Mouse (Mus musculus): Measurements from ENCODE around the gene Erf. TPM values are rescaled to one million over a fixed set of nuclear protein-coding genes. Genes with fewer than 3 reads are reported as not detected.
A peak's percentile ranks its signal among the peaks of the same experiment; 100 is the strongest.

Gene Erf
- polyA plus RNA-seq, 1 experiment from 2014 or later: 18.8 TPM

GRCm38 (mm10) chr7:25279076-25279860 is 28.7 kb upstream of the Erf start:
- Histone ChIP-seq H3K4me3 (peak overlapping the region; percentile 84), H3K27ac (peak overlapping the region; percentile 100), H3K9ac (peak overlapping the region; percentile 76), H3K9me3 (no peaks in the 10 kb centered on the region), H3K36me3 (no peaks in the 10 kb centered on the region), H3K4me2 (peak overlapping the region; percentile 89), H3K4me1 (peaks cover 56% of the 10 kb centered on the region), H3K27me3 (no peaks in the 10 kb centered on the region)
- ATAC-seq (ENCODE audit: borderline replicate concordance, extremely low read depth, low FRiP score, low TSS enrichment): peak; percentile 44
- under 1% methylated on average over 48 of the region's 49 CpGs for WGBS

- no peaks in the 10 kb centered on the region for H3K36me3 ChIP-seq
- H3K4me2 ChIP-seq: peak overlapping the region; percentile 89
- H3K4me1 ChIP-seq: peaks cover 51% of the 10 kb centered on the region
- no peaks in the 10 kb centered on the region for H3K9me3 ChIP-seq
- under 1% methylated on average over 52 of the region's 60 CpGs for WGBS
- peak overlapping the region; percentile 84 for H3K4me3 ChIP-seq
- H3K9ac ChIP-seq: peak overlapping the region; percentile 76
- ATAC-seq (ENCODE audit: borderline replicate concordance, extremely low read depth, low FRiP score, low TSS enrichment): peak; percentile 62
- H3K27ac ChIP-seq: peak overlapping the region; percentile 100
- no peaks in the 10 kb centered on the region for H3K27me3 ChIP-seq
These were observed 27.9 kb upstream of the Erf start for GRCm38 (mm10) chr7:25278341-25279075.

GRCm38 (mm10) chr7:25277998-25278340 is 27.4 kb upstream of the Erf start:
- 5% methylated on average over 4 of the region's 4 CpGs for WGBS
- peaks cover 49% of the 10 kb centered on the region for H3K4me1 ChIP-seq
- H3K4me3 ChIP-seq: peak overlapping the region; percentile 84
- peak overlapping the region; percentile 89 for H3K4me2 ChIP-seq
- H3K9me3 ChIP-seq: no peaks in the 10 kb centered on the region
- no peaks in the 10 kb centered on the region for H3K27me3 ChIP-seq
- no peak for ATAC-seq (ENCODE audit: borderline replicate concordance, extremely low read depth, low FRiP score, low TSS enrichment)
- peak overlapping the region; percentile 76 for H3K9ac ChIP-seq
- peak overlapping the region; percentile 100 for H3K27ac ChIP-seq
- no peaks in the 10 kb centered on the region for H3K36me3 ChIP-seq

- 80% methylated on average over 4 of the region's 4 CpGs for WGBS
- H3K4me1 ChIP-seq: peaks cover 47% of the 10 kb centered on the region
- 0 out of 2 replicates have a peak, but pooled peaks cover 3% of the 10 kb centered on the region for H3K36me3 ChIP-seq
- no peak for ATAC-seq (ENCODE audit: borderline replicate concordance, extremely low read depth, low FRiP score, low TSS enrichment)
- H3K27me3 ChIP-seq: no peaks in the 10 kb centered on the region
- H3K27ac ChIP-seq: peak overlapping the region; percentile 100
- peak overlapping the region; percentile 89 for H3K4me2 ChIP-seq
- peak overlapping the region; percentile 76; the same call in 1 of the 2 replicates for H3K9ac ChIP-seq
- no peaks in the 10 kb centered on the region for H3K9me3 ChIP-seq
- peak overlapping the region; percentile 84; the same call in 1 of the 2 replicates for H3K4me3 ChIP-seq
These were observed 26.8 kb upstream of the Erf start for GRCm38 (mm10) chr7:25277405-25277804.

GRCm38 (mm10) chr7:25275555-25276298 is 25.2 kb upstream of the Erf start:
- Histone ChIP-seq H3K9me3 (no peaks in the 10 kb centered on the region), H3K27ac (0 out of 2 replicates have a peak overlapping the region, but pooled peaks have one; percentile 2), H3K4me2 (no peak overlapping the region), H3K36me3 (peaks cover 16% of the 10 kb centered on the region; the same call in 1 of the 2 replicates), H3K9ac (no peak overlapping the region), H3K27me3 (no peaks in the 10 kb centered on the region), H3K4me3 (no peak overlapping the region), H3K4me1 (peaks cover 37% of the 10 kb centered on the region)
- WGBS: 48% methylated on average over 9 of the region's 9 CpGs
- ATAC-seq (ENCODE audit: borderline replicate concordance, extremely low read depth, low FRiP score, low TSS enrichment): no peak

- no peak overlapping the region for H3K4me3 ChIP-seq
- WGBS: 85% methylated on average over 3 of the region's 3 CpGs
- H3K9ac ChIP-seq: no peak overlapping the region
- no peaks in the 10 kb centered on the region for H3K9me3 ChIP-seq
- H3K36me3 ChIP-seq: peaks cover 16% of the 10 kb centered on the region; the same call in 1 of the 2 replicates
- peaks cover 32% of the 10 kb centered on the region for H3K4me1 ChIP-seq
- ATAC-seq (ENCODE audit: borderline replicate concordance, extremely low read depth, low FRiP score, low TSS enrichment): no peak
- no peak overlapping the region for H3K4me2 ChIP-seq
- no peak overlapping the region for H3K27ac ChIP-seq
- no peaks in the 10 kb centered on the region for H3K27me3 ChIP-seq
These were observed 24.4 kb upstream of the Erf start for GRCm38 (mm10) chr7:25274996-25275395.

- H3K4me2 ChIP-seq: no peak overlapping the region
- peaks cover 32% of the 10 kb centered on the region for H3K4me1 ChIP-seq
- no peaks in the 10 kb centered on the region for H3K27me3 ChIP-seq
- no peak overlapping the region for H3K27ac ChIP-seq
- peaks cover 16% of the 10 kb centered on the region; the same call in 1 of the 2 replicates for H3K36me3 ChIP-seq
- WGBS: 38% methylated on average over 5 of the region's 5 CpGs
- H3K4me3 ChIP-seq: no peak overlapping the region
- no peak for ATAC-seq (ENCODE audit: borderline replicate concordance, extremely low read depth, low FRiP score, low TSS enrichment)
- no peak overlapping the region for H3K9ac ChIP-seq
- no peaks in the 10 kb centered on the region for H3K9me3 ChIP-seq
These were observed 24.0 kb upstream of the Erf start for GRCm38 (mm10) chr7:25274571-25274970.

- Histone ChIP-seq H3K4me2 (no peak overlapping the region), H3K27ac (no peak overlapping the region), H3K4me1 (peaks cover 38% of the 10 kb centered on the region), H3K9me3 (no peaks in the 10 kb centered on the region), H3K36me3 (peaks cover 16% of the 10 kb centered on the region; the same call in 1 of the 2 replicates), H3K9ac (no peak overlapping the region), H3K27me3 (no peaks in the 10 kb centered on the region), H3K4me3 (no peak overlapping the region)
- 86% methylated on average over 22 of the region's 22 CpGs for WGBS
- ATAC-seq (ENCODE audit: borderline replicate concordance, extremely low read depth, low FRiP score, low TSS enrichment): no peak
These were observed 23.0 kb upstream of the Erf start for GRCm38 (mm10) chr7:25273259-25274241.

- no peaks in the 10 kb centered on the region for H3K9me3 ChIP-seq
- H3K36me3 ChIP-seq: peaks cover 16% of the 10 kb centered on the region; the same call in 1 of the 2 replicates
- 80% methylated on average over 38 of the region's 38 CpGs for WGBS
- no peak for ATAC-seq (ENCODE audit: borderline replicate concordance, extremely low read depth, low FRiP score, low TSS enrichment)
- peaks cover 34% of the 10 kb centered on the region for H3K4me1 ChIP-seq
- no peak overlapping the region for H3K27ac ChIP-seq
- no peaks in the 10 kb centered on the region for H3K27me3 ChIP-seq
- H3K4me2 ChIP-seq: no peak overlapping the region
- H3K9ac ChIP-seq: no peak overlapping the region
- no peak overlapping the region for H3K4me3 ChIP-seq
These were observed 22.1 kb upstream of the Erf start for GRCm38 (mm10) chr7:25272445-25273258.
